Mouse (Mus musculus) intestine, embryonic 14.5 days (tissue): ENCODE measurements around the gene Vapa. TPM values are rescaled to one million over a fixed set of nuclear protein-coding genes. Genes with fewer than 3 reads are reported as not detected.
A peak's percentile ranks its signal among the peaks of the same experiment; 100 is the strongest.

ENCODE experiments used
- ATAC-seq: fragments of 200-750 bp; cut with Nextera tagmentation; replicated peaks from 2 replicates; pipeline ENCODE4 v1.8.0; 2017; ENCODE audit warnings: low read depth, moderate number of reproducible peaks, moderate TSS enrichment, moderate library complexity; ENCODE audit not compliant: low FRiP score, low TSS enrichment
- DNase-seq: peaks from one replicate; pipeline ENCODE4 v3.0.0-alpha.2; 2018; ENCODE audit warnings: low spot score
- H3K27ac ChIP-seq: fragments of 300-500 bp; sonication (generic); 2 replicates; pipeline ENCODE4 v1.5.1; 2014; ENCODE audit warnings: low read depth, mild to moderate bottlenecking, control low read depth
- H3K27me3 ChIP-seq: fragments of 300-500 bp; sonication (generic); replicated peaks from 2 replicates; pipeline ENCODE4 v1.6.1; 2014; ENCODE audit warnings: low read length, control low read depth; ENCODE audit not compliant: control insufficient read depth, insufficient read depth
- H3K36me3 ChIP-seq: fragments of 300-500 bp; sonication (generic); 2 replicates; pipeline ENCODE4 v1.6.1; 2014; ENCODE audit warnings: low read length, control low read depth; ENCODE audit not compliant: control insufficient read depth, insufficient read depth
- H3K4me1 ChIP-seq: fragments of 300-500 bp; sonication (generic); replicated peaks from 2 replicates; pipeline ENCODE4 v1.6.1; 2014; ENCODE audit warnings: low read length, control low read depth, mixed read lengths; ENCODE audit not compliant: control insufficient read depth, insufficient read depth
- H3K4me2 ChIP-seq: fragments of 300-500 bp; sonication (generic); 2 replicates; pipeline ENCODE4 v1.6.1; 2014; ENCODE audit warnings: low read length
- H3K4me3 ChIP-seq: fragments of 300-500 bp; sonication (generic); 2 replicates; pipeline ENCODE4 v1.5.1; 2014; ENCODE audit warnings: low read depth, low read length, control low read depth, mixed read lengths
- H3K9ac ChIP-seq: fragments of 300-500 bp; sonication (generic); 2 replicates; pipeline ENCODE4 v1.6.1; 2014; ENCODE audit warnings: mild to moderate bottlenecking, low read length
- H3K9me3 ChIP-seq: fragments of 300-500 bp; sonication (generic); 2 replicates; pipeline ENCODE4 v1.6.1; 2016; ENCODE audit warnings: low read length, control low read depth; ENCODE audit not compliant: control insufficient read depth
- WGBS: fragments of 180-500 bp; shearing (Covaris S2); extraction: QIAGEN DNeasy Blood & Tissue Kit; methylation state at CpG from one replicate; pipeline ENCODE4 v1.1.7; 2014; 5-methylcytosine and 5-hydroxymethylcytosine counted together
- polyA plus RNA-seq: library from polyadenylated mRNA; unstranded; fragments of >200 nt; fragmentation: Nextera tagmentation; extraction: Ambion mirVana; gene quantifications from 2 replicates; pipeline ENCODE4 v1.2.1, GENCODE M21; 2014

Vapa gene
- polyA plus RNA-seq, 1 experiment from 2014 or later, result 200 TPM

- H3K4me3 ChIP-seq, result no peak overlapping the region
- no peaks in the 10 kb centered on the region for H3K36me3 ChIP-seq
- no peaks in the 10 kb centered on the region for H3K27me3 ChIP-seq
- no peak overlapping the region for H3K9ac ChIP-seq
- DNase-seq (no peak), ATAC-seq (no peak)
- no peak overlapping the region for H3K4me2 ChIP-seq
- H3K9me3 ChIP-seq, result no peaks in the 10 kb centered on the region
- no peak overlapping the region for H3K27ac ChIP-seq
- no peaks in the 10 kb centered on the region for H3K4me1 ChIP-seq
- WGBS, result 76% methylated on average over 8 of the region's 8 CpGs
These were observed 41.9 kb downstream of the Vapa start for GRCm38 (mm10) chr17:65571466-65571865.

- H3K4me2 ChIP-seq, result no peak overlapping the region
- no peaks in the 10 kb centered on the region for H3K9me3 ChIP-seq
- no peaks in the 10 kb centered on the region for H3K4me1 ChIP-seq
- H3K27ac ChIP-seq, result no peak overlapping the region
- ATAC-seq (no peak), DNase-seq (no peak)
- H3K4me3 ChIP-seq, result no peak overlapping the region
- WGBS, result 68% methylated on average over 5 of the region's 5 CpGs
- H3K9ac ChIP-seq, result no peak overlapping the region
- H3K36me3 ChIP-seq, result no peaks in the 10 kb centered on the region
- no peaks in the 10 kb centered on the region for H3K27me3 ChIP-seq
These were observed 49.2 kb downstream of the Vapa start for GRCm38 (mm10) chr17:65564189-65564588.

- Histone ChIP-seq H3K27me3 (no peaks in the 10 kb centered on the region), H3K9me3 (no peaks in the 10 kb centered on the region), H3K9ac (no peak overlapping the region), H3K27ac (no peak overlapping the region), H3K4me3 (no peak overlapping the region), H3K4me2 (no peak overlapping the region), H3K36me3 (no peaks in the 10 kb centered on the region), H3K4me1 (no peaks in the 10 kb centered on the region)
- ATAC-seq (no peak), DNase-seq (no peak)
- 59% methylated on average over 6 of the region's 6 CpGs for WGBS
These were observed 50.0 kb downstream of the Vapa start for GRCm38 (mm10) chr17:65563345-65563744.

GRCm38 (mm10) chr17:65562761-65563160, 50.6 kb downstream of the Vapa start:
- Histone ChIP-seq H3K27ac (no peak overlapping the region), H3K4me1 (no peaks in the 10 kb centered on the region), H3K9me3 (no peaks in the 10 kb centered on the region), H3K4me2 (no peak overlapping the region), H3K27me3 (no peaks in the 10 kb centered on the region), H3K36me3 (no peaks in the 10 kb centered on the region), H3K9ac (no peak overlapping the region), H3K4me3 (no peak overlapping the region)
- peak; percentile 87 for DNase-seq
- WGBS, result 3% methylated on average over 5 of the region's 5 CpGs
- no peak for ATAC-seq

GRCm38 (mm10) chr17:65561361-65562015, 51.9 kb downstream of the Vapa start:
- H3K9me3 ChIP-seq, result no peaks in the 10 kb centered on the region
- ATAC-seq (no peak), DNase-seq (no peak)
- no peak overlapping the region for H3K4me3 ChIP-seq
- H3K4me2 ChIP-seq, result no peak overlapping the region
- no peak overlapping the region for H3K9ac ChIP-seq
- H3K36me3 ChIP-seq, result no peaks in the 10 kb centered on the region
- H3K27me3 ChIP-seq, result no peaks in the 10 kb centered on the region
- no peaks in the 10 kb centered on the region for H3K4me1 ChIP-seq
- no peak overlapping the region for H3K27ac ChIP-seq
- WGBS, result 52% methylated on average over 6 of the region's 6 CpGs

- no peaks in the 10 kb centered on the region for H3K4me1 ChIP-seq
- H3K4me2 ChIP-seq, result no peak overlapping the region
- no peak overlapping the region for H3K27ac ChIP-seq
- H3K27me3 ChIP-seq, result no peaks in the 10 kb centered on the region
- no peaks in the 10 kb centered on the region for H3K9me3 ChIP-seq
- ATAC-seq (peak; percentile 65; the same call in 1 of the 2 replicates), DNase-seq (no peak)
- no peaks in the 10 kb centered on the region for H3K36me3 ChIP-seq
- H3K9ac ChIP-seq, result no peak overlapping the region
- H3K4me3 ChIP-seq, result no peak overlapping the region
- 58% methylated on average over 5 of the region's 5 CpGs for WGBS
These were observed 54.1 kb downstream of the Vapa start for GRCm38 (mm10) chr17:65559273-65559672.

GRCm38 (mm10) chr17:65558788-65559187, 54.6 kb downstream of the Vapa start:
- ATAC-seq (no peak), DNase-seq (no peak)
- H3K27me3 ChIP-seq, result no peaks in the 10 kb centered on the region
- H3K4me1 ChIP-seq, result no peaks in the 10 kb centered on the region
- H3K4me3 ChIP-seq, result no peak overlapping the region
- H3K27ac ChIP-seq, result no peak overlapping the region
- H3K9ac ChIP-seq, result no peak overlapping the region
- H3K4me2 ChIP-seq, result no peak overlapping the region
- WGBS, result 65% methylated on average over 9 of the region's 9 CpGs
- no peaks in the 10 kb centered on the region for H3K36me3 ChIP-seq
- H3K9me3 ChIP-seq, result no peaks in the 10 kb centered on the region

GRCm38 (mm10) chr17:65558217-65558616, 55.1 kb downstream of the Vapa start:
- Histone ChIP-seq H3K27me3 (no peaks in the 10 kb centered on the region), H3K36me3 (no peaks in the 10 kb centered on the region), H3K27ac (no peak overlapping the region), H3K4me2 (no peak overlapping the region), H3K9ac (no peak overlapping the region), H3K9me3 (no peaks in the 10 kb centered on the region), H3K4me1 (no peaks in the 10 kb centered on the region), H3K4me3 (no peak overlapping the region)
- WGBS, result 48% methylated on average over 9 of the region's 9 CpGs
- DNase-seq, result peak; percentile 72
- ATAC-seq, result no peak

- H3K4me2 ChIP-seq, result no peak overlapping the region
- DNase-seq, result no peak
- no peaks in the 10 kb centered on the region for H3K4me1 ChIP-seq
- 73% methylated on average over 6 of the region's 6 CpGs for WGBS
- H3K9me3 ChIP-seq, result no peaks in the 10 kb centered on the region
- no peak; the same call in 1 of the 2 replicates for ATAC-seq
- no peak overlapping the region for H3K4me3 ChIP-seq
- no peak overlapping the region for H3K27ac ChIP-seq
- H3K9ac ChIP-seq, result no peak overlapping the region
- H3K36me3 ChIP-seq, result no peaks in the 10 kb centered on the region
- no peaks in the 10 kb centered on the region for H3K27me3 ChIP-seq
These were observed 56.1 kb downstream of the Vapa start for GRCm38 (mm10) chr17:65557212-65557611.
